In the genomic region with DNA sequence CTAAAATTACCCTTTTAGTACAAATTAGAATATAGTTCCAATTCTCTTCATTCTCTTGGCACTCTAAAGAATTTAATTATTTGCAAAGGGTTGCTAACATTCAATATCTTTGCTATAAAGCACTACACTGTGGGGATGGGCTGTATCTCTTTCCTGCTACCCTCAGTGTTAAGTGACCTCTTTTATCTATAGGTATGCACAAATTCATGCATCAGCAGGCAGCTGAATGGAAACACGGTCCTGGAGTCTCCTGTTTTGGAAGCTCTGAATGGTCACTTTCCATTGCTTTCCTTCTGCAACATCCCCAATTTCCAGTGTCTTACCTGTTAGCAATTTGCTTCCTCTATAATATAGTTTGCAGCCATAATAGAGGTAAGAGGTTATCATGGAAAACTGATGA, we compare ENCODE assay signal across 21 mouse cellular contexts. TPM values are rescaled to one million over a fixed set of nuclear protein-coding genes. Genes with fewer than 3 reads are reported as not detected.
"Had no signal": no experiment of that assay in that cellular context is flagged by ENCODE, and none has a peak within 500 bp of the region (broad histone marks: within the 10 kb centered on the region; RNA-seq: fewer than 3 reads in every experiment).

No protein-coding gene starts in this region.

- H3K27ac ChIP-seq: heart, adult 2 months; heart, embryonic 13.5 days; heart, embryonic 15.5 days; hindbrain, embryonic 13.5 days; hindbrain, embryonic 15.5 days; hindbrain, postnatal 0 days; limb, embryonic 13.5 days; limb, embryonic 15.5 days; liver, embryonic 12.5 days; liver, embryonic 14.5 days had no signal

- H3K4me1 ChIP-seq: heart, embryonic 15.5 days; hindbrain, embryonic 13.5 days; hindbrain, embryonic 15.5 days; limb, embryonic 13.5 days; limb, embryonic 15.5 days; liver, embryonic 12.5 days had no signal

- H3K36me3 ChIP-seq: heart, embryonic 13.5 days; heart, embryonic 15.5 days; hindbrain, embryonic 13.5 days; hindbrain, embryonic 15.5 days; limb, embryonic 13.5 days; limb, embryonic 15.5 days; liver, embryonic 12.5 days had no signal

- H3K27me3 ChIP-seq: heart, embryonic 13.5 days; heart, embryonic 15.5 days; hindbrain, embryonic 13.5 days; hindbrain, embryonic 15.5 days; limb, embryonic 13.5 days; limb, embryonic 15.5 days; liver, embryonic 12.5 days had no signal

- ATAC-seq: forebrain, postnatal 0 days; hindbrain, postnatal 0 days; liver, embryonic 12.5 days had no signal

- H3K9ac ChIP-seq: forebrain, postnatal 0 days; heart, embryonic 13.5 days; heart, embryonic 15.5 days; hindbrain, embryonic 13.5 days; hindbrain, embryonic 15.5 days; limb, embryonic 13.5 days; limb, embryonic 15.5 days; liver, embryonic 12.5 days; liver, embryonic 14.5 days had no signal

- H3K4me2 ChIP-seq: heart, embryonic 11.5 days; heart, embryonic 13.5 days; heart, embryonic 15.5 days; hindbrain, embryonic 13.5 days; hindbrain, embryonic 15.5 days; limb, embryonic 13.5 days; limb, embryonic 15.5 days; liver, embryonic 12.5 days had no signal

- DNase-seq: forebrain, postnatal 0 days; gastrocnemius, postnatal 14 days; gastrocnemius, postnatal 36 days; heart, adult 11 months; heart, adult 2 months; heart, postnatal 14 days; heart, postnatal 36 days; layer of hippocampus, adult 9-11 months; layer of hippocampus, postnatal 36 days; left cerebral cortex, postnatal 4 days; lung, adult 18-20 months had no signal

- H3K9me3 ChIP-seq: heart, embryonic 13.5 days; heart, embryonic 15.5 days; hindbrain, embryonic 13.5 days; hindbrain, embryonic 15.5 days; limb, embryonic 13.5 days; limb, embryonic 15.5 days; liver, embryonic 12.5 days had no signal

- H3K4me3 ChIP-seq: heart, adult 2 months; heart, embryonic 13.5 days; heart, embryonic 15.5 days; hindbrain, embryonic 13.5 days; hindbrain, embryonic 15.5 days; limb, embryonic 13.5 days; limb, embryonic 15.5 days; liver, embryonic 12.5 days had no signal

RNA-seq across cellular contexts. Expression of gene Ifit1bl2, which starts 58.3 kb away (rescaled TPM):
- polyA plus RNA-seq: liver, embryonic 12.5 days had no signal
